Mouse (Mus musculus): Measurements from ENCODE around the gene Olfr1320. TPM values are rescaled to one million over a fixed set of nuclear protein-coding genes. Genes with fewer than 3 reads are reported as not detected.

Olfr1320 gene
- not detected for total RNA-seq (2022)

DNA sequence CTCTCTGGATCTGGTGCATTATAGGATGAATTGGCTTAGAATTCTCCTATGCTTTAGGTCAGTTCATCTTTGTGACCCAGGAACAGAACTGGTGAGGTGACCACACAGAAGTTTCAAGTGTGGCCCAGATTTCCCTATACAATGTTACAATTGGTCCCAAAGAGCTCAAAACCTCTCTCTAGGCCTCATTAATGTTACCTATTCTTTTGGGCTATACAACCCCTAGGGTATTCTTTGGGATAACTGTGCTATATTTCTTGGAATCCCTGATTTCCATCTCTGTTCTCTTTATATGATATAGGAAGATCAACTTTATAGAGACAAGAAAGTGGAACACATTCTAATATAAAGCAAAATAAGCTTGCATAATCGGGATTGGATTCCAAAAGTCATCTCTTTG lies at the start of gene Olfr1320:
Gene Olfr1320 (plus strand): TSS at position 301 of the 400 bp plus-strand sequence.
- no peak for DNase-seq (ENCODE audit: low spot score)

DNA sequence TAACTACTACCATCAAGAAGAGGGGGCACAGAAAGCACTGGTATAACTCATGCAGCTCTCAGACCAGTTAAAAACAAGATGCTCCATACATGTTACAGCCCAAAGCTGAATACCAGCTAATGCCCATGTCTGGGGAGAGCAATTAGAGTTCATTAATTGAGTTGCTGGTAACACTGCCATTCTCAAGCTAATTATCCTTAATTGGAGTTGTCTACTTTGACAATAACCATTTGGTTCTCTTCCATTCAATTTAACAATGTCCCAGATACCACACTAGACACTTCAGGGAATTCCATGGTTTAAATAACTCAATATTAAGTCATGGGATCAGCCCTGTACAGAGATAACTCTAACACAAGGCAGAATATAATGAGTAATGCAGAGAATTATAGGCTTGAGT lies 44.6 kb upstream of the Olfr1320 start:
- DNase-seq (ENCODE audit: low spot score): no peak

DNA sequence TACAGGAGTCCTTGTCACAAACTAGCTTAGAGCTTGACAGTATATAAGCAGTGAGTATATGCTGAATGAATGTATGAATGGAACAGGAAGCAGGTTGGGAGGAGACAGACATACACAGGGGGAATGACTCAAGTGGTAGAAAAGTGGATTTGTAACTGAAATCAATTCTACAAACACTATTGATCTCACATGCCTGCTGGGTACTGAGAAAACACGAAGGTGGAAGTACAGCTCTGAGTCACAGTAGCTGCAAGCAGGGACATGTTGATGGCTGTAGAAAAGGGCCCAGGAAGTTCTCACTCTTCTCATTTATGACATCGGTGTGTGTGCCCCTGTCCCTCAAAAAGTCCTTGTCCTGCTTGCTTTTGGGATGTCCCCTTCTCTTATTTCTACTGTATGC lies 40.9 kb upstream of the Olfr1320 start:
- DNase-seq (ENCODE audit: low spot score): no peak

DNA sequence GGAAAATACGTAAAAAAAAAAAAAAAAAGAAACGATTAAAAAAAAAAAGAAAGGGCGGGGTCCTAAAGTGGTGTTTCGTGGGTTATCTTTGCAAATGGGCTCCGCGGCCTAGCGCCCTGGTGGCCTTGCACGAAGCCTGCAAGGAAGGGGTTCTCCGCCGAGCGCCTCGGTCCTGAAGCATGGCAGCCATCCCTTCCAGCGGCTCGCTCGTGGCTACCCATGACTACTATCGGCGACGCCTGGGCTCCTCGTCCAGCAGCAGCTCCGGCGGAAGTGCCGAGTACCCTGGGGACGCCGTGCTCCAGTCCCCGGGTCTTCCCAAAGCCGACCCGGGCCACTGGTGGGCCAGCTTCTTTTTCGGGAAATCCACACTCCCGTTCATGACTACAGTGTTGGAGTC lies 11.4 kb upstream of the Olfr1320 start:
- peak; percentile 0 for DNase-seq (ENCODE audit: low spot score)

Other genes with a start within 250 kb of the Olfr1320 start
- under 1 TPM in 1 of 4 experiments, not detected in 3; 0.37 TPM for gene Arhgap36, start 208.4 kb upstream of the Olfr1320 start, total RNA-seq (2022)
- gene Olfr1321, start 62.7 kb downstream of the Olfr1320 start, total RNA-seq (2022): not detected
- gene Igsf1, start 125.4 kb downstream of the Olfr1320 start, total RNA-seq (2022): 10 to 100 TPM; 21.4 to 48.8 (median 39.2) TPM
- not detected for gene Olfr1322, start 219.2 kb downstream of the Olfr1320 start, total RNA-seq (2022)

Data from heart, adult 8-10 months (tissue).